Mouse (Mus musculus) limb, embryonic 14.5 days (tissue): ENCODE data around the gene Scfd2. TPM values are rescaled to one million over a fixed set of nuclear protein-coding genes. Genes with fewer than 3 reads are reported as not detected.
A peak's percentile ranks its signal among the peaks of the same experiment; 100 is the strongest.

ENCODE experiments used
- ATAC-seq: fragments of 200-750 bp; cut with Nextera tagmentation; 2 replicates; pipeline ENCODE4 v1.8.0; 2017; ENCODE audit warnings: low read depth, moderate number of reproducible peaks, moderate TSS enrichment; ENCODE audit not compliant: low FRiP score
- DNase-seq: peaks from one replicate; pipeline ENCODE4 v3.0.0-alpha.2; 2015; ENCODE audit warnings: low spot score
- H3K27ac ChIP-seq: fragments of 300-500 bp; sonication (generic); replicated peaks from 2 replicates; pipeline ENCODE4 v1.5.1; 2014; ENCODE audit warnings: low read depth, mild to moderate bottlenecking, low read length, moderate library complexity, mixed read lengths
- H3K27me3 ChIP-seq: fragments of 300-500 bp; sonication (generic); 2 replicates; pipeline ENCODE4 v1.6.1; 2014; ENCODE audit warnings: low read length, mixed read lengths; ENCODE audit not compliant: control insufficient read depth, insufficient read depth
- H3K36me3 ChIP-seq: fragments of 300-500 bp; sonication (generic); 2 replicates; pipeline ENCODE4 v1.6.1; 2014; ENCODE audit warnings: mild to moderate bottlenecking, low read length, moderate library complexity, mixed read lengths; ENCODE audit not compliant: control insufficient read depth, insufficient read depth
- H3K4me1 ChIP-seq: fragments of 300-500 bp; sonication (generic); 2 replicates; pipeline ENCODE4 v1.6.1; 2014; ENCODE audit warnings: antibody characterized with exemption, low read length, mixed read lengths; ENCODE audit not compliant: control insufficient read depth, insufficient read depth
- H3K4me2 ChIP-seq: fragments of 300-500 bp; sonication (generic); replicated peaks from 2 replicates; pipeline ENCODE4 v1.6.1; 2014; ENCODE audit warnings: low read depth, mild to moderate bottlenecking, low read length, moderate library complexity; ENCODE audit not compliant: severe bottlenecking
- H3K4me3 ChIP-seq: fragments of 300-500 bp; sonication (generic); replicated peaks from 2 replicates; pipeline ENCODE4 v1.5.1; 2014; ENCODE audit warnings: low read length
- H3K9ac ChIP-seq: fragments of 300-500 bp; sonication (generic); 2 replicates; pipeline ENCODE4 v1.6.1; 2014; ENCODE audit warnings: mild to moderate bottlenecking, low read depth, low read length, moderate library complexity; ENCODE audit not compliant: severe bottlenecking
- H3K9me3 ChIP-seq: fragments of 300-500 bp; sonication (generic); 2 replicates; pipeline ENCODE4 v1.6.1; 2016; ENCODE audit warnings: low read length; ENCODE audit not compliant: control insufficient read depth
- POLR2A ChIP-seq: fragments of 200-500 bp; IDR thresholded peaks from 2 replicates; pipeline ENCODE4 v1.8.0; 2012; ENCODE audit warnings: inconsistent platforms, mild to moderate bottlenecking, moderate library complexity, borderline replicate concordance; ENCODE audit not compliant: insufficient read depth, insufficient read length; ENCODE audit errors: extremely low read depth
- WGBS: fragments of 180-500 bp; shearing (Covaris S2); extraction: QIAGEN DNeasy Blood & Tissue Kit; methylation state at CpG from one replicate; pipeline ENCODE4 v1.1.7; 2014; 5-methylcytosine and 5-hydroxymethylcytosine counted together
- polyA plus RNA-seq, 2 experiments: library from polyadenylated mRNA; depleted of rRNA in 1 of 2; stranded (reverse) in 1 of 2; unstranded in 1 of 2; fragments of >200 nt; fragmentation: Nextera tagmentation in 1 of 2; extraction: Ambion mirVana in 1 of 2; gene quantifications; 2 replicates each; pipeline versions ENCODE4 v1.2.1 to v1.2.3; 2012 to 2014

The Scfd2 gene
- polyA plus RNA-seq, 2 experiments = 9.6 to 16.2 TPM

- Histone ChIP-seq H3K4me1 (peaks cover 69% of the 10 kb centered on the region), H3K4me3 (peak overlapping the region; percentile 99), H3K27me3 (no peaks in the 10 kb centered on the region), H3K36me3 (peaks cover 36% of the 10 kb centered on the region), H3K9me3 (no peaks in the 10 kb centered on the region), H3K4me2 (peak overlapping the region; percentile 94), H3K9ac (peak overlapping the region; percentile 97), H3K27ac (peak overlapping the region; percentile 88)
- no peak for TF ChIP-seq POLR2A
- DNase-seq = peak; percentile 85
- WGBS = 40% methylated on average over 22 of the region's 22 CpGs
- no peak for ATAC-seq
These were observed 333.8 kb downstream of the Scfd2 start for GRCm38 (mm10) chr5:74197541-74198330.

GRCm38 (mm10) chr5:74196307-74196618, 335.3 kb downstream of the Scfd2 start:
- Histone ChIP-seq H3K9ac (peak overlapping the region; percentile 97), H3K27ac (peak overlapping the region; percentile 88), H3K4me3 (peak overlapping the region; percentile 99), H3K9me3 (no peaks in the 10 kb centered on the region), H3K36me3 (peaks cover 36% of the 10 kb centered on the region), H3K4me2 (peak overlapping the region; percentile 94), H3K4me1 (peaks cover 56% of the 10 kb centered on the region), H3K27me3 (no peaks in the 10 kb centered on the region)
- no peak for ATAC-seq
- no peak for TF ChIP-seq POLR2A
- 5% methylated on average over 4 of the region's 4 CpGs for WGBS
- no peak for DNase-seq

- peak overlapping the region; percentile 99 for H3K4me3 ChIP-seq
- peaks cover 56% of the 10 kb centered on the region for H3K4me1 ChIP-seq
- 4% methylated on average over 27 of the region's 27 CpGs for WGBS
- no peak for DNase-seq
- peaks cover 36% of the 10 kb centered on the region for H3K36me3 ChIP-seq
- peak overlapping the region; percentile 97 for H3K9ac ChIP-seq
- peak overlapping the region; percentile 94 for H3K4me2 ChIP-seq
- H3K27me3 ChIP-seq = no peaks in the 10 kb centered on the region
- H3K27ac ChIP-seq = peak overlapping the region; percentile 88
- H3K9me3 ChIP-seq = no peaks in the 10 kb centered on the region
- no peak for ATAC-seq
- TF ChIP-seq POLR2A = no peak
These were observed 335.8 kb downstream of the Scfd2 start for GRCm38 (mm10) chr5:74195614-74196306.

DNA sequence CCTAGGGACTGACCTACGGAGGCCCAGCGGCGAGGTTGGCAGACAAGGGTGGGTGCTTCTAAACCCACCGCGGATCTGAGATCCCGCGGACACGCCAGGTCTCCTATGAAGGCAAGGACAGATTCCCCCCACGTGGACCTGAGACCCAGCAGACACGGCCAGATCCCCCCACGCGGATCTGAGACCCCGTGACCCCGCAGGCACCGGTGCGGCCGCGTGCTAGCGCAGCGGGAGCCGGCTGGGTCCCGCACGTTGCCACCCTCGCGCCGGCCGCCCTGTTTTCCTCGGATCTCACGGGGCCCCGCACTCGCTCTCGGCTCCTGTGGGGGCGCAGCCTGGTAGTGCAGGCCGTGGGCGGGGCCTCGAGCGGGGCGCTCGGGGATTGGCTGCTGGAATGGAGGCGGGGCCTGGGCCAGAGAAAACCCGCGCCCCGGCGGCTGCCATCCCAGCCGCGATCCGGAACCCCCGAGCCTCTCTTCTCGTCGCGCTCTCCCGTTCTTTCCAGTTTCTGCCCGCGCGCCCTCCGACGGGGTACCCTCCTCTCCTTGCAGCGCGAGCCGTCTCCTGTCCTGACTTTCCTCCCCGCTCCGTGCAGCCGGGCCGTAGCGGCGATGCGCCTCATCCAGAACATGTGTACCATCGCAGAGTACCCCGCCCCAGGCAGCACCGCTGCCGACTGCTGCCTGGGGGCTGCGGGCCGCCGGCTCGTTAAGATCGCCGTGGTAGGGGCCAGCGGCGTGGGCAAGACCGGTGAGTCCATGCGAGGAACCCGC, 336.5 kb downstream of the Scfd2 start, which contains the start of gene Rasl11b:
Gene Rasl11b, plus strand, starts transcription at position 446 of the 773 bp plus-strand sequence.
- Histone ChIP-seq H3K4me3 (peak within 1 kb of the TSS; percentile 99), H3K4me1 (peaks cover 54% of the 10 kb centered on the region), H3K4me2 (peak within 1 kb of the TSS; percentile 94), H3K36me3 (peaks cover 33% of the 10 kb centered on the region), H3K27me3 (no peaks in the 10 kb centered on the region), H3K9ac (peak within 1 kb of the TSS; percentile 97), H3K27ac (peak within 1 kb of the TSS; percentile 88), H3K9me3 (no peaks in the 10 kb centered on the region)
- 3% methylated on average over 36 of the region's 82 CpGs for WGBS
- DNase-seq = peak; percentile 95
- ATAC-seq = peak; percentile 93
- TF ChIP-seq POLR2A = peak; percentile 98

DNA sequence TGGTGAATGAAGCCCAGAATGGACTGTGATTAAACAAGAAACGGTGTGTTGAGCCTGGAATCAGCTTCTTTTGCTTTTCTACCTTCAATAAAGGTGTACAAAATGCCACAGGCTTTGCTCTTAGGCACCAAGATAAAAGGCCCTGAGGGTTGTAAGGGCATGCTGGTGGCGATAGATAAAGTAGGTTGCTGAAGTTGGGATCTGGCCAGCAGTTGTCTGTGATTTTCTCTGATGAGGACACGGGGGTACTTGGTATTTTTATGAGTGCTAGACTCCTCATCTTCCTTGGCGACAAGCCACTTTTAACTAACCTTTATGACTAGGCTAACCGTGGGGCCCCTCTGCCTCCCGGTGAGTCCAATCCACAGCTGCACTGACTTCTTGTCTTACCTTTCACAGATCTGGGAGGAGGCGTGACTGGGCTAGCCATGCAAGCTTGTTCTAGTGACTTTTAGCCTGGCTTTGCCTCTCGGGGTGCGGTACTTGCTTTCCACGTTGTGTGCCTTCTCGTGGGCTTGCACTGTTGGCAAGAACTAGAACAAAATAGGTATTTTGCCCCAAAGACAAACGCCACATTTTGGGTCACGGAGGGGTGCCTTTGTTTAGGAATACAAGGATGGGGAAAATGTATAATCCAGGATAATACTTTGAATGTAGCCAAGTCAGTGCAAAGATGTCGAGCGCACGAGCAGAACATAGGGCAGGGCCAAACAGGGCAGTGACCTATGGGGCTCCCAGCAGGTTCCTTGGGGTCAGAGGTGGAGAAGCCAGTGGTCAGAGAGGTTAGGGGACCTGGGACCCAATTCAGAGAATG, 337.3 kb downstream of the Scfd2 start:
- peak overlapping the region; percentile 15 for H3K27ac ChIP-seq
- H3K36me3 ChIP-seq = peaks cover 25% of the 10 kb centered on the region
- ATAC-seq (no peak), DNase-seq (no peak)
- TF ChIP-seq POLR2A = no peak
- peak overlapping the region; percentile 97 for H3K9ac ChIP-seq
- peak overlapping the region; percentile 94 for H3K4me2 ChIP-seq
- no peaks in the 10 kb centered on the region for H3K27me3 ChIP-seq
- H3K4me3 ChIP-seq = peak overlapping the region; percentile 99
- no peaks in the 10 kb centered on the region for H3K9me3 ChIP-seq
- peaks cover 53% of the 10 kb centered on the region for H3K4me1 ChIP-seq
- 13% methylated on average over 16 of the region's 16 CpGs for WGBS
